17 mouse cellular contexts compared by ENCODE assay signal in genomic region chr1:58744645-58745044, GRCm38 (mm10). TPM values are rescaled to one million over a fixed set of nuclear protein-coding genes. Genes with fewer than 3 reads are reported as not detected.
DNase-seq lines count a peak whose midpoint lies in the region; ATAC-seq lines count a peak whose summit lies in the region.
"Had no signal": no experiment of that assay in that cellular context is flagged by ENCODE, and none has a peak within 500 bp of the region (broad histone marks: within the 10 kb centered on the region; RNA-seq: fewer than 3 reads in every experiment).

No protein-coding gene starts in this region.

- no peak for ATAC-seq in kidney, embryonic 16.5 days (ENCODE audit: low FRiP score, low TSS enrichment)
- ATAC-seq in erythroblast, adult 5-6 weeks (replicated peaks; ENCODE audit: low FRiP score, poor library complexity, severe bottlenecking) = no peak
- ATAC-seq: forebrain, postnatal 0 days; intestine, embryonic 15.5 days; midbrain, embryonic 16.5 days had no signal

- DNase-seq in kidney, adult 18-20 months = peak; percentile 71
- peak; percentile 94 for DNase-seq in adipocyte (ENCODE audit: low spot score)
- peak; percentile 23 for DNase-seq in gastrocnemius, postnatal 25 days
- DNase-seq in lung, postnatal 14 days = peak; percentile 38
- no peak for DNase-seq in Muller cell, postnatal 12 days (ENCODE audit: inconsistent ontology term)
- DNase-seq in frontal cortex, postnatal 10 days (ENCODE audit: low spot score in 2 of 2) = no peak
- DNase-seq: forebrain, postnatal 0 days; heart, postnatal 36 days; liver; right cerebral cortex, adult 18-20 months had no signal

- no peak overlapping the region for H3K4me3 ChIP-seq in kidney, embryonic 16.5 days (ENCODE audit: low read length)
- H3K4me3 ChIP-seq: heart, adult 2 months; intestine, embryonic 15.5 days had no signal

- no peaks in the 10 kb centered on the region for H3K9me3 ChIP-seq in kidney, embryonic 16.5 days (ENCODE audit: low read length)
- H3K9me3 ChIP-seq: intestine, embryonic 15.5 days had no signal

- H3K4me2 ChIP-seq in kidney, embryonic 16.5 days (replicated peaks; ENCODE audit: low read depth, low read length) = no peak overlapping the region
- H3K4me2 ChIP-seq: intestine, embryonic 15.5 days had no signal

- H3K36me3 ChIP-seq in kidney, embryonic 16.5 days (ENCODE audit: insufficient read depth, low read length) = peaks cover 84% of the 10 kb centered on the region

- H3K27ac ChIP-seq in kidney, embryonic 16.5 days (ENCODE audit: low read length) = no peak overlapping the region
- H3K27ac ChIP-seq: intestine, embryonic 15.5 days had no signal

- no peak overlapping the region for H3K9ac ChIP-seq in kidney, embryonic 16.5 days (replicated peaks; ENCODE audit: low read length)
- H3K9ac ChIP-seq: forebrain, postnatal 0 days; intestine, embryonic 15.5 days had no signal

- H3K4me1 ChIP-seq in kidney, embryonic 16.5 days (ENCODE audit: insufficient read depth, low read length) = no peaks in the 10 kb centered on the region
- H3K4me1 ChIP-seq: intestine, embryonic 15.5 days had no signal

- 59% methylated on average over 7 of the region's 7 CpGs for WGBS in kidney, embryonic 16.5 days

- H3K27me3 ChIP-seq in kidney, embryonic 16.5 days (ENCODE audit: insufficient read depth, low read length) = no peaks in the 10 kb centered on the region
- H3K27me3 ChIP-seq: intestine, embryonic 15.5 days had no signal

RNA-seq across cellular contexts. Expression of gene Cflar, which starts 33.3 kb away (rescaled TPM):
- polyA plus RNA-seq in kidney, embryonic 16.5 days (2015; fragmentation: Nextera tagmentation; extraction: Ambion mirVana) = 41.3 and 45.0 TPM in 2 replicates
- total RNA-seq in gastrocnemius, postnatal 25 days (2021) = 10 to 100 TPM; 40.0 to 41.4 TPM
- total RNA-seq in erythroblast, adult 5-6 weeks (2015; ENCODE audit: low replicate concordance) = 10.4 and 14.2 TPM in 2 replicates
- total RNA-seq in erythroblast, adult 5-6 weeks (2017; ENCODE audit: low replicate concordance) = 16.4 and 26.2 TPM in 2 replicates

RNA-seq across cellular contexts. Expression of gene Als2cr12, which starts 48.9 kb away (rescaled TPM):
- polyA plus RNA-seq in kidney, embryonic 16.5 days (2015; fragmentation: Nextera tagmentation; extraction: Ambion mirVana) = not detected in 2 replicates
- total RNA-seq in gastrocnemius, postnatal 25 days (2021) = not detected
- not detected in 2 replicates for total RNA-seq in erythroblast, adult 5-6 weeks (2015; ENCODE audit: low replicate concordance)
- total RNA-seq in erythroblast, adult 5-6 weeks (2017; ENCODE audit: low replicate concordance) = not detected in 2 replicates
- total RNA-seq: forebrain, postnatal 0 days; heart, adult 2 months; heart, postnatal 36 days; left cerebral cortex, adult 8-10 months had no signal
- polyA plus RNA-seq: cortical plate, adult 2 months; midbrain, embryonic 16.5 days had no signal

RNA-seq across cellular contexts. Expression of gene Casp8, which starts 50.5 kb away (rescaled TPM):
- polyA plus RNA-seq in kidney, embryonic 16.5 days (2015; fragmentation: Nextera tagmentation; extraction: Ambion mirVana) = 42.1 and 44.1 TPM in 2 replicates
- total RNA-seq in gastrocnemius, postnatal 25 days (2021) = 1 to 10 TPM; 2.1 to 3.6 TPM
- total RNA-seq in erythroblast, adult 5-6 weeks (2015; ENCODE audit: low replicate concordance) = 23.6 and 36.9 TPM in 2 replicates
- 15.7 and 20.4 TPM in 2 replicates for total RNA-seq in erythroblast, adult 5-6 weeks (2017; ENCODE audit: low replicate concordance)

Comparison
In these comparisons a context has a peak if more than half of its experiments do, and no peak if none do; other contexts are left out.
1. DNase-seq: peak in kidney, adult 18-20 months (single experiment), adipocyte (single experiment), gastrocnemius, postnatal 25 days (single experiment) and lung, postnatal 14 days (single experiment); none in Muller cell, postnatal 12 days (single experiment) and frontal cortex, postnatal 10 days (0 of 2).